Mouse (Mus musculus): ENCODE measurements around the gene Asah2.
A peak's percentile ranks its signal among the peaks of the same experiment; 100 is the strongest.
"Not testable (repeated sequence)": the region's sequence is repeated elsewhere in the genome, so short reads cannot be mapped to it uniquely, and the experiment has no call there.

The Asah2 gene

DNA sequence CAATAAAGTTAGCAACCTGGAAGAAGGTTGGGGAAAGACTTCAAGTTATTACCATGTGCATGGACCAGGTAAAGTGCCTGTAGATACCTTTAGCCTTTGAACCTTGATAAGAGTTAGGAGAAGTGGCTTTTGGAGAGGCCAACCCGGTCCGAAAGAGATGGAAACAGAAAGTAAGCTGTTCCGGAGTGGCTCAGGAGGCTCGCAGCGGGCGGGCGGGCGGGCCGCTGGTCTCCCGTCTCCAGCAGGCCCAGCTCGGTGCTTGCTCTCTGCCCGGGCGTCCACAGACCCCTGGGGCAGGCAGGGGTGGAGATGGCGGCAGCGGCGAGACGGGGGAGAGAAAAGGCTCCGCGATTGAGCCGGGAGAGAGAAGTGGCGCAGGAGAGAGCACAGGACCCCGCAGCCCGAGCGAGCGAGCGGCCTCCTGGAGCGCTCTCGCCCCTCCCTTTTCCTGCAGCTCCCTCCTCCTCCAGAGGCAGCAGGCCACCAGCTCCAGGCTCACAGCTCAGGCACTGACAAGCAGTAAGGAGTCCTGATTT lies at the start of gene Asah2:
TSS of gene Asah2 (minus strand) at position 441 of the 536 bp plus-strand sequence.
- DNase-seq = peak; percentile 69 to 78

DNA sequence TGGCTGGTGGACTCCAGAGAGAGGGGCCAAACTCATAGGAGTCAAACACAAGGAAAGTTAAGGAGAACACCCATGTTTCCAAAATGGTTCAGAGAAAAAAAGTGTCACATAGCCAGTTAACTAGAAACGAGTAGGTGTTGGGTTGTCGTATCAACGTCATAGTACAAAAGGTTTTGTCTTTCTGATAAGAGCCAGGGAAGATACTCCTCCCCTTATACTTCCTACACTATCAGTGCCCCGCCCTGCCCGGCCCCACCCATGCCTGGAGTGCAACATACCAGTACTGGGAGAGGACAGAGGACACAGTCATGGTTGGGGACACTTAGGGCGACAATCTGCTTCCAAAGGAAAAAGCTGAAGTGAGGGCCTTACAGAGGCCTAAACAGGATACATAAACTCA lies 49.0 kb upstream of the Asah2 start:
- DNase-seq = no peak

DNA sequence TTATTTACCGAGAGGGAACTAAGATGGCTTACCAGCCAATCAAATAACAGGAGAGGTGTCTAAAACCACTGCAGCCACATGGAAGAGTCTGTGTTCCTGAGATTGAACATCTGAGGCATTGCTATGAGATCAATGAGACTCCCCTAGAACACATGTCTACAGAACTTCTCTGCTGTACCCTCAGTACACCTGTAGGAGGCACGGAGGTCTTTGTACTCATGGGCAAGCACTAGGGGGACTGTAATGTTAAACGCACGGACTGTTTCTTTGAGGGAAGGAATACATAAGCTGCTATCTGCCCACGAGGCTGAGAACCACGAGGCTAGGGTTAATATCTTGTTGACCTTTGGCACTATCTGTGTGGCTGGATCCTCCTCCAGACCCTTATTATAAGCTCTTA lies 44.5 kb upstream of the Asah2 start:
- no peak for DNase-seq

DNA sequence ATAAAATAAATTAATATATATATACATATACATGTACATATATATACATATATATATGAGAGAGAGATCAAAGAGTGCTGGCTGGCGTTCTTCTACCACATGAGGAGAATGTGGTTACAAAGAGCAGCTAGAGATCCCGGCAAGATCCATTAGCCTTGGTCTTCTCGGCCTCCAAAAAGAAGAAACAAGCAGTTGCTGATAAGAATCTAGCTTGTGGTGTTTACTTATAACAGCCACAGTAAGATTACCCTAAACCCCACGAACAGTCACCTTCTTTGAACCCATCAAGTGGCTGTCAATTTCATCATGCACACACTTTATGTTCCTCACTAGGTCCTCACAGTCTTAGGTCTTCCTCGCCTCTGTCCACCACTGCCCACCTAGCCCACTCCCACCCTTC lies 40.7 kb upstream of the Asah2 start:
- DNase-seq = no peak

DNA sequence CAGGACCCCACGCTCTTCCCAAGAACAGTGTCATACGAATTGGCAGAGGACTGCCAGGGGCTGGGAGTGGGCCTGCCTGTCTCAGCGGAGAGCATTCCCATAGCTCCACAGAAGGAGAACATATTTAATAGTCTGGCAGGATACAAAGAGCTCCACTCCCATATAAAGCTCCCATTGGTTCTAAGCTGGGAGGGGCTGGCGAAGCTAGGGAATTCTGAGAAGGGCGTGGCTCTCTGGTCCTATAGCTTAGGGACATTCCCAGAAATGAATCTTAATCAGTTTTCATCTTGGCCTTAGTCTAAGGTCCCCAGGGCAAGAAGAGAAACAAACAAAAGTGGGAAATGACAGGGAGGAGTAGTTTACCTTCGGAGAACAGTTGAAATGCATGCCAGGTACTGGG lies 34.4 kb upstream of the Asah2 start:
- no peak for DNase-seq

DNA sequence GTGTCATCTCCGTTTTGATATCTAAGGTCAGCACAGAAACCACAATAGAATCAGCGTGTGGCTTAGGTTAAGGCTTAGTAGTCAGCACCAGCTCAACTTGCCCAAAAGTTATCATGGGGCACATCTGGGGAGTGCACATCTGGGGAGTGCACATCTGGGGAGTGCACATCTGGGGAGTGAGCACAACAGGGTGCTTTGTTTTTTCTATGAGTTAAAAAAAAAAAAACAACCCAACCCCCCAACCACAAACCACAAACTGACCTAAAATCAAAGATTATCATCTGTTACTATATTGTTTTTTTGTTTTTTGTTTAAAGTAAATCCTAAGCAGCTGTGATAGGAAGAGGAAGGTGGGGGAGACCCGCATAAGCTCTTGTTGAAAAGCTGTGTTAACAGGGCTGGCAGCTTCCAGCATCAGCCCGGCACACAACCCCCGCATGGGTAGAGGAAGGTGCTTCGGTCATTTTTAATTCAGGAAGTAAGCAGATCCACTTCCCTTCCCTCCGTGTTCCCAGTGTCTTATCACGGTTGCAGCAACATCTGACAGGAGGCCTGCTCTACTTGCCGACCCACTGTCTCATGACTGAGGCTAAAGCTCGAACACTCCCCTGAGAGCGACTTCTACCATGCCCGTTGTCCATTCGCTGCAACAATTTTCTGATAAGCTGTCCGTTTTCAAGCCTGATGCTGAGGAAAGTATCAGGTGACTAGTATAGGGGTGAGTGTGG lies 30.5 kb upstream of the Asah2 start:
- no peak for DNase-seq

DNA sequence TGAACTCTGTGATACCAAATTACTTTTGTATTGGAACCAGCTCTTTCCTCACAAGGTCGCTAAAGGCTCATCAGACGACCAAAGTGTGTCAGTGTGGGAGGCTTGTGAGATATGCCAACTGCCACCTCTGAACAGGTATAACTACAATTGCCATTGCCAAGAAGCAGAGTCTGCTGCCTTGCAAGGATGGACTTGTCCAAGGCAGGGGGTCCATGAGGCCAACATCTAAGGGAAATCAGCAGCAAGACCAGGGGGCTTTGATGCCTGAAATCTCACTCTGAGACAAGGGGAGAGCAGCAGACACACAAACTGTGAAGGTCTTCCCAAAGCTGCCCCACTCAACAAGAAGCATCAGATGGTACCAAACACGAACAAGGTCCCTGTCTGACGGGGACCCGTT lies 29.9 kb upstream of the Asah2 start:
- no peak for DNase-seq

DNA sequence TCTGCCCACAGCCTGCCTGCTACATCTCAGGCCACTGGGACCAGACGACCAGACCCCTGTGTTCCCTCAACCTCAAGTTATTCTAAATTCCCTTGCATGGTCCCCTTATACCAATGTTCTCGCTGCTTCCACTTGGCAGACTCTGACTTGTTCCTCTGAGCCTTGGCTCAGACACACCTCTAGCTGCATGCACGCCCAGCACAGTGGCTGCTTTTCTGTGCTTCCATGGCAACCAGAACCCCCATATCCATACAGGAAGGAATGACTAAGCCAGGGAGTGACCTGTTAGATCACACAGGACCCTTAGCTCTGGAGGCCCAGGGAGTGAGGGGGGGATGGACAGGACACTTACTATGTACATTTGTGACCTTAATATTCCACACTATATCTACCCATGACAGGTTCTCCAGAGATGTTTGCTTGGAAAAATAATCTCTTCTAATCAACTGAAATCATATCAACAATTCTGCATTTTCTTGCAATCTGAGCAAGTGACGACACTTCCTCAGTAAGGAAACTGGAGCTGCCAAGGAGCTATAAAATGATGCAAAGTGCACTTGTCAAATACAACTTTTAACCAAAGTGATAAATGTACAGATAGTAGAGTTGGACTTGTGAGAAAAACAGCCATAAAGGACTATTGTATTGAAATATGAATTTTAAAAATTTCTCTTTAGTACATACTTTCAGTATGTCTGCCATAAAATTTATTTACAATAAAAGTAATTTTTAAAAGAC lies 29.0 kb upstream of the Asah2 start:
- DNase-seq = peak; percentile 38 to 61

DNA sequence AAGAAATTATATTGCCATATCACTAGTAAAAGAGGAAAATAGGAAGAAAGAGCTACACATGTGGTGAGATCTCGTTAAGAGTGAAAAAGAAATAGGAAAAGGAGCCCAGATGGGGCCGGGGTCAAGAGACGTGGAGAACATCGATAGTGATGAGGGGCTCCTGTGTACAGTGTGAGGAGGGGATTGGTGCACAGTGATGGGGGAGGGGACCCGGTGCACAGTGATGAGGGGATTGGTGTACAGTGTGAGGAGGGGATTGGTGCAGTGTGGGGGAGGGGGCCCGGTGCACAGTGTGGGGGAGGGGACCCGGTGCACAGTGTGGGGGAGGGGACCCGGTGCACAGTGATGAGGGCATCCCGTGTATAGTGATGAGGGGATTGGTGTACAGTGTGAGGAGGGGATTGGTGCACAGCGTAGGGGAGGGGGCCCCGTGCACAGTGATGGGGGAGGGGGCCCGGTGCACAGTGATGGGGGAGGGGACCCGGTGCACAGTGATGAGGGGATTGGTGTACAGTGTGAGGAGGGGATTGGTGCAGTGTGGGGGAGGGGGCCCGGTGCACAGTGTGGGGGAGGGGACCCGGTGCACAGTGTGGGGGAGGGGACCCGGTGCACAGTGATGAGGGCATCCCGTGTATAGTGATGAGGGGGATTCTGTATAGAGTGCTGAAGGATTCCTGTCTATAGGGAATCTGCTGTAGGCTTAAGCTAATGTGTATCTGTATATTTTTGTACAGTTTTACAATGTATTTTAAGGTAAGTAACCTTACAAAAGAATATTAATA lies 23.9 kb upstream of the Asah2 start:
- not testable (repeated sequence) for DNase-seq

DNA sequence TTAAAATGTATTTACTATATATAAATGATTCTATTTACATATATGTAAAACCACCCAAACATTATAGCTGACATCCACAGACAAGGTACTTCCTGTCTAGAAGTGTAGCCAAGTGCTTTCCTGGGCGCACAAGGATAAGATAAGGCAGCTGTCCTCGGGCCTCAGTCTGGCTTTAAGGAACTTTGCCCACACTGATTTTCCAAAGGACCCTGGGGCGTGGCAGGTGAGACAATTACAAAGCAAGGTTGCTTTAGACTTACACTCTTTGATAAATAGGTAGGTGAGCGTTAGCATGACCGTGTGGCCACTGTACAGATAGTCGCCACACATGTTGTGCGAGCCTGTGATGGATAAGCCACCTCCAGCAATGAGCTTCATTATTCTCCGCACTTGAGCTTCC lies 21.3 kb upstream of the Asah2 start:
- no peak for DNase-seq

DNA sequence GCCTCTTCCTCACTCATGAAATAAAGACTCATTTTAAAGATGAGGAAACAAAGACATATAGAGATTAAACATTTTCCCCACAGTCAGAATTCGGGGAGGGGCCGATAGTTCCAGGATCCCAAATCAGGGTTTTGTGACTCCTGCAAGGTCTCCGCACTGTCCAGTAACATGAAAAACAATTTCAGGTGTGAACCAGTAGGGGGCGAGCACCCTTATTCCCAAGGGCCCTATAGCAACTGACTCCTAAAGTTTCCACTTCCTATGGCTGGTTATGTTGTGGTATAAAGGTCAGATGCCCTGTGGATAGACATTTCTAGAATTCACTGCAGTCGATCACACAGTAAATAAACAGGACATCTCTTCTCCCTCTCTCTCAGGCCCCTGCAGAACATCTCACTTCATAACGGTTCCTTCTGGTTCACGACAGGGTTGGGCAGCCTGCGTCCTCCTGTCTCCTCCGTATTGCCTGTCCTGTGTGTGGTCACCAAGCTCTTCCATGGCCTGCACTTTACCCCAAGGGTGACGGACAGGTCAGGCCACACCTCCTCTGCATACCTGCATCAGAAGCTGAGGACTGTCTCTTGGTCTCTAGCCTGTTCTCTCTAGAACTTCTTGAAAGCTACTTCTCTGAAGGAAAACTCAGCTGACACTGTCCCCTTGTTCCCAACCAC lies 19.3 kb upstream of the Asah2 start:
- peak in 1 of 2 experiments; percentile 18 for DNase-seq

DNA sequence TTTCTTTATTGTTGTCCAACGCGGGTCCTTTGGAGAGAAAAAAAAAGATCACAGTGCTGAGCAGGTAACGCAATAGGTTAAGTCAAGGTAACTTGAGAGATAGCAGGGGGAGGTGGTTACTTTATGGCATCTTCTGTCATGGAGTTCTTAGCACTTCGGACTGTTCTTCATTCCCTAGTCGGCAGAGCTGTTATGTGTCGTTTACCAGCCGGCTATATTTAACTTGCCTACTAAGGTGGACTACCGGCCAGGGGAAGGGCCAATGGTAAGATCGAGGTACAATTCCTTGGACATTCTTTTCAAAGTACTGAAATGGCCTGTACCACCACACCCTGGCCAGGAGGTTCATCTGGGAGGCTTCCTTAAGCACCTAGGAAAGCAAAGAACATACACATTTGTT lies 16.1 kb upstream of the Asah2 start:
- DNase-seq = no peak

DNA sequence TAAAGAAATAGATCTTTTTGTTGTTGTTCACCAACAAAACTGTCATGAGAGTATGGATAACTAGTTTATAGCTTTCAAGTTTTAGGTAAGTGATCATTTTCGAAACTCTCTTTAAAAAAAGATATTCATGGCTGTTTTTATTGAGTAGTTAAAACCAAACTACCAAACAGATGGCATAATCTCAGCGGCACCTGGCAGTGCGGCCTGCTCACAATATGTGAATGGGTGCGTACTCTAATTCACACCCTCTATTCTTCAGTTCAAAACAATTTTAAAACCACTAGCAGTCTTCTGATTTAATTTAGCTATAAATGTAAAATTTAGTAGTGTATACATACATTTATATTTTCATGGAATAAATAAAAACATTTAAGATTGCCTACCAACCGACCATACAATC lies 15.2 kb upstream of the Asah2 start:
- DNase-seq = peak; percentile 37 to 38

DNA sequence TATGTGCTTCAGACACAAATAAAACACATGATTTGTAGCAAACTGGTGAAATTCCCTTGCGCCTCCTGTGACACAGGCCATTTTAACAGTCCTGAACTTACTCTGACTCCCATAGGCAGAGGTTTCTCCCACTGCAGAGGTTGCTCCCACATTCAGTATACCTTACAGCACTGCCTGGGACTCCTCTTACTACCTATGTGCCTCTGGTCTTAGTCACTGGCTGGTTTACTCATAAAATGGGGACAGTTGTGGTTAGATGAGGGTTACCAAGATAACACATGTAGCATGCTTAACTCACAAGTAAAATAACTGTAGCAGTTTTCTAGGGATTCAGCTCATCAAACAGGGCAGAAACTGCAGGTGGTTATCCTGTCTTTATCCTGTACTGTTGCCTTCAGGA lies 12.8 kb upstream of the Asah2 start:
- DNase-seq = no peak

DNA sequence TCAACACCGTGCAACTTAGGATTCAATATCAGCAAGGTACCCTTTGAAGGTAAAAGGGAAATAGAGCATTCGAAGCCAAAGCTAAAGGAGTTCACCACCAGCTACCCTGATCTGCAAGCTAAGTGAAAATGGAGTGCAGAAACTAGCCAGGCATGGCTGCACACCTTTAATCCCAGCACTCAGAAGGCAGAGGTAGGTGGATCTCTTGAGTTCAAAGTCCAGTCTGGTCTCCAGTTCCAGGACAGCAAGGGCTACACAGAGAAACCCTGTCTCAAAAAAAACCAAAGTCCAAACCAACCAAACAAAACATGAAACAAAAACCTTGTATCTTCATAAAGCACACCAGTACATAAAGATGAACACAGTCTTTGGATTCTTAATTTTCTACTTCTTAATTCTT lies 11.7 kb upstream of the Asah2 start:
- no peak for DNase-seq

DNA sequence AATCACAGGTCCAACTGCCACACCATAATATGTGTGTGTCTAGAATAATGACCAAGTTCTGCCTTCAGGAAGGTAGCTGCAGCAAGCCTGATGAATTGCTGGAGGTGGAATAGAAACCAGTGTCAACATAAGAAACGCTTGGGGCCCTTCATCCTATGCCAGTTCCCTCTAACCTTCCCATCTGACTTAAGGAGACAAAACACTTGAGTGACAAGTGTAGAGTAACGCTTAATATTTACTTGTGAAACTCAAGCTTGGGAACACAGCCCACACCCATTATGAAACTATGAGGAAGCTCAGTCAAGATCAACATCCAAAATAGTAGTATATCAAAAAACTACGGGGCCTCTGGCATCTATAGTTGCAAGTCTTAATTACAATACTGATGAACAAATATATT lies 10.5 kb upstream of the Asah2 start:
- DNase-seq = no peak

DNA sequence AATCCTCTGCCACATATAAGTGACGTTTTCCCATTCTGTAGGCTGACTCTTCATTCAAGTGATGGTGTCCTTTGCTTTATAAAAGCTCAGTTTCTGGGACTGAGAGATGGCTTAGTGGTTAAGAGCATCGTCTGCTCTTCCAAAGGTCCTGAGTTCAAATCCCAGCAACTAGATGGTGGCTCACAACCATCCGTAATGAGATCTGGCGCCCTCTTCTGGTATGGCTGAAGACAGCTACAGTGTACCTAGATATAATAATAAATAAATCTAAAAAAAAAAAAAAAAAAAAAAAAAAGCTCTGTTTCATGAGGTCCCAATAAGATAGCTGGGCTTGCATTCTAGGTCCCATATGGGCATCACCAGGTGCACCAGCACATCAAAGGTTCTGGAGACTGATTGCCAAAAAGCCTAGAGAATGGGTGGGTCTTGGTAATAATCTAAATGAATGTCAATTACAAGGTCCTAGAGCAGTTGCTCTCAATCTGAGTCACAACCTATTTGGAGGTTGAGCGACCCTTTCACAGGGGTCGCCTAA lies 9.5 kb upstream of the Asah2 start:
- DNase-seq = no peak

DNA sequence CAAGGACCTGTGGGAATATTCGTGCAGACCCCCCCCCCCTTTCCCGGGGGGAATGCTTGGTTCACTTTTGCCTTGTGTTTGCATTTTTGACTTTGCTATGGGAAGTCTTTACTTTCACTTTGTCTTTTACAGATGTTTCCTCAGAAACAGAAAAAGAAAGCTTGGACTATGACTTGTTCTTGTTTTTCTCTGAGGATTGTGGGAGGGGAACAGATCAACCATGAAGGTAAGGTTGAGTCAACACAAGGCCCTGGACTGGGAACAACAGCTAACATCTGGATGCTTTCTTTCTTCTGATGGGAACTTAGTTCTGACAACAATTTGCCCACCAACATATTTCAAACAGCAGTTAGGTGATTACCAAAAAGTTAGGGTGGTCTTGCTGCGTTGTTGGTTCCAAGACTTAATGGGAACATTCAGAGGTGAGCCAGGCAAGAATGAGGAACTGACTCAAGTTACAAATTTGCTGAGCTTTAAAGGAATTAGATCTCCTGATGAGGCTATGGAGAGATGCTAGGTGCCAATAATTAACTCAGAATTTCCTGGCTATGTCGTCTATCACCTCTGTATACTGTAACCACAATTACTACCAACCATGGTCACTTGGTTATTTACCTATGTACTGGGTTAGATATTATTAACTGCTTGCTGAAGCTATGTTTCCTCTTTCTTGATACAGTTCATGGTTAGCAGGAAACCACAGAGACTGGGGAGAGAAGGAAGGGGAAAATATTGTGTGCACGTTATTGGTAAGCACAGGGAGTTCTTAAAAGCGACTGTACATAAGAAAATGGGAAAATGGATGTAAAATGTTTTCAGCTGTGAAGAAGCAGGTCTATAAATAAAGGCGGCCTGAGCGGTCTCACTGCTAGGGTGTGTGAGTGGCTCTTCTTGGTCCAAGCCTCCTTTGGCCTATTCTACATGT lies 4.1 kb upstream of the Asah2 start:
- DNase-seq = no peak

DNA sequence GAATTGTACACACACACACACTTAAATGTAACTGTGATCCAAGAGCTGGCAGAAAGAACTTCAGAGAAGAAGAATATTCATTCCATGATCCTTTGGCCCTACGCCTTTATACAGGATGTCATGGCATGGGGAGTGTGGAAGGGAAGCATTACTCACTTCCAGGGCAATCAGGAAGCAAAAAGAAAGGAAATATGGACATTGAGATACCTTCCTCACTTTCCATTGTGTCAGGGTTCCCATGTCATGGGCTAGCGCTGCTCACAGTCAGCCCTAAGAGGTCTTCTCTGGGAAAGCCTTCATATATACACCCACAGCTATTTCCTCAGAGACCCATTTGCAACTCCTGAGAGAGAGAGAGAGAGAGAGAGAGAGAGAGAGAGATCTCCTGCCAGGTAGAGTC lies 1.3 kb downstream of the Asah2 start:
- DNase-seq = no peak

DNA sequence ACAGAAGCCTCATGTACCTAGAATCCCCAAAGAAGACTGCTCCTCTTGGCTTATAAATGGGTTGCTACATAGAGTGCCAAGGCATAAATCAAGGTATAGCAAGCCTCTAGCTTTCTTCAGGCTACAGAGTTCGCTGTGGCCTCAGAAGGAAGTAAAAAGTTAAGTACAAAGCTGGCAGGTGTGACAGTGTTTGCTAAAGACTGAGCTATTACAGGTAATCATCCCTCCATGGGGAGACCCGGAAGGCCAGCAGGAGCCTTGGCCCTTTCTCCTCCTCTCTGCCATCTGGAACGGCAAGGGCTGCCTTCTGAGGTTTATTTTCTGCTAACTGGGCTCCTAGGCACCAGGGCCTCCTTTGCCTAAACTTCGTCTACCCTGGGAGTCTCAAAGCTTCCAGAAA lies 3.8 kb downstream of the Asah2 start:
- peak; percentile 22 to 31 for DNase-seq

DNA sequence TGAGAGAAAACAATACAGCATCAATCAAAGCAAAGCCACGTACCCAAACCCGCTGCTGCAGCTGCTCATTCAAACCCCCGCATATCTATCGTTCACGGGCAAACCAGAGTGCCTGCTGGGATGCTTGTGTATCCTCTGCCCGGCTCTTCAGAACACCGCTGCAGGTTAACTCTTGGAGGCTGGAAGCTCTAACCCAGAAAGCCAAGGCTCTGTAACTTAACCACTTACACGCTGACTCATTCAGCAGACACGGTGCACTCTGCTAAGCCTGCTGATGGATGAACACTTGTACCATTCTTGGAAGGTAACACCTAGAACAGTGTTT lies 5.1 kb downstream of the Asah2 start:
- peak; percentile 12 to 13 for DNase-seq
